Mouse (Mus musculus) kidney, postnatal 4 days (tissue): ENCODE measurements around the gene L2hgdh.
A peak's percentile ranks its signal among the peaks of the same experiment; 100 is the strongest.

Source experiments
- DNase-seq, 2 experiments: peaks; one replicate each; pipeline ENCODE4 v3.0.0; 2021; ENCODE audit warnings: mixed read lengths in 2 of 2

L2hgdh gene

GRCm38 (mm10) chr12:69724711-69725460, at the start of gene L2hgdh, which contains the start of gene Atp5s:
L2hgdh (minus strand) TSS chr12:69724873.
Atp5s (plus strand) TSS chr12:69724950.
- DNase-seq: peak; percentile 97 to 99

DNA sequence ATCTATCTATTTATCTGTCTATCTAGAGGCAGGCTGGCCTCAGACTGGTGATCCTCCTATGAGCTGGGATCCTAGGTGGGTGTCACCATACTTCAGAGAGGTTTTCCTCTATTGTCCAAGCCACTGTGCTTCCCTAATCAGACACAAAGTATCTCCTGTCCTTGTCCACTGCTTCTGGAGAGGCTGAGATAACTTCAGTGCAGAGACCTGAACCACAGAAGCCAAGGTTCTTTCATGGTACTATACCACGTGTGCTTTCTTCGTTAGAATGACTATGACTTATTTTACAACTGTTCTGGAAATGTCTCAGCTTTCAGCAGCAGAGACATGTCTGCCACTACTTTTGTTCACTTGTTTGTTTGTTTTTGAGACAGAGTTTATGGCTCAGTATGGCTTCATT, 44.2 kb upstream of the L2hgdh start:
- no peak for DNase-seq

DNA sequence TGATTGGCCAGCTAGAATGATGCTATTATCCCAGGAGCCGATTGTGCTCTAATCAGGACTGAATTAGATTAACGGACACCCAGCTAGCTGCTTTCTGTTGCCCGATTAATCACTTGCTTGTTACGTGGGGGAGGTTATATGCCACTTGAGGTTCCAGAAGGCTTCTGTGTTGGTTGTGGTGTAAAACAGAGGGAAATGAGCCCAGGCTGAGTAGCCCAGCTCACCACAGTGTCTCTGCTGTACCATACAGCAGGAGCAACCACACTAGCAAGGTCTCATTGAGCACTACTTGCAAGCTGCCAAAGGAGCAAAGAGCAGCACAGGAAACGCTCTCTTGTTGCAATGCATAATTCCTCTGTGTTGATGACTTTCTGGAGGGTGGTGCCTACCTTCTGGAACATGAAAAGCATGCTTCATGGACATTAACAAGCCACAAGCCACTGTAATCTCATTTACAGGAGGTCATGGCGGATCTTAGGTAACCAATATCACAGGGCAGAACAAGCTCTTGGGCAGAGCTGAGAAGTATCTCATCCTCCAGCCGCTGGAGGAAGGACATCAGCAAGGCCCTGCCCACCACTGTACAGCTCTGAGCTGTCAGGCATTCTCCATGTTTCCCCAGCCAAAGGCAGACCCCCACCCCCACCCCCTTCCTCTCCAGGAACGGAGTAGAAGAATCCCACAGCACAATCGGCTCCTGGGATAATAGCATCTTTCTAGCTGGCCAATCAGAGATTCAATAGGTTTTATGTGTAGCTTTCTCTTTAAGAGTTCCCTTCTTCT, 43.0 kb upstream of the L2hgdh start:
- no peak for DNase-seq

GRCm38 (mm10) chr12:69766185-69766904, 41.7 kb upstream of the L2hgdh start:
- DNase-seq: peak in 1 of 2 experiments; percentile 64

- no peak for DNase-seq
These were observed 40.9 kb upstream of the L2hgdh start for GRCm38 (mm10) chr12:69765543-69765942.

- DNase-seq: no peak
These were observed 36.9 kb upstream of the L2hgdh start for GRCm38 (mm10) chr12:69761603-69762002.

- no peak for DNase-seq
These were observed 36.2 kb upstream of the L2hgdh start for GRCm38 (mm10) chr12:69760743-69761406.

GRCm38 (mm10) chr12:69760014-69760413, 35.3 kb upstream of the L2hgdh start:
- no peak for DNase-seq

- DNase-seq: no peak
These were observed 34.7 kb upstream of the L2hgdh start for GRCm38 (mm10) chr12:69759267-69759885.

- DNase-seq: peak; percentile 58 to 67
These were observed 33.8 kb upstream of the L2hgdh start for GRCm38 (mm10) chr12:69758221-69759185.

DNA sequence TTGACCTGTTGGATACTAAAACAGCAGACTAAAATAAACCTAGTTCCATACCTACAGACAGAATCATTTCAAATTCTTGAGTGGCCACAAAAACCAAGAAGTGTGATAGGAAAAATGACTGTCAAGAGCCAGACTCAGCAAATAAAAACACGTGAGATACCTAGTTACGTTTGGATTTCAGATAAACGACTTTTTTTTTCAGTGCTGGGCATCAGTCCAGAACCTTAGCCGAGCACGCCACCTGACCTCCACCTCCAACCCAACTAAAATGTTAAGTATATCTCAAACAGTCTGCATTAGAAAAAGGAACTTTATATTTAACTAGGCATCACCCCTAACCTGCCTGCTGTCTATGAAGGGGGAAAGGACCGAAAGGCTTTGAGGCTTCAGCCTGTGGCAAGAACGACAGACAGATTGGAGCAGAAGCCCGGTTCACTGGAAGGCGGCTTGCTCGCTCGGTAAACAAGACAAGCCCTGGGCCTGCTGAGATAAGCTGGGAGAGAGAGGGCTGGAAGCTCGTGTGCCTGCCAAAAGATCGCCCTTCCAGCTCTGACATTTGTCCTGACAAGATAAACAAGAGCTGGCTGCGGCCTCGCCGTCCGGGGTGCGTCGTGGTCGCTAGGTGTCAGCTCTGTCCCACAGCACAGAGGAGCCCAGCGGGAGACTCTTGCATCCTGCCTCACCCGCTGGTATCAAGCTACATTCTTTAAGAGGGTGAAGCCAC, 32.9 kb upstream of the L2hgdh start:
- DNase-seq: peak; percentile 83 to 89

GRCm38 (mm10) chr12:69756015-69756414, 31.3 kb upstream of the L2hgdh start:
- DNase-seq: no peak

DNA sequence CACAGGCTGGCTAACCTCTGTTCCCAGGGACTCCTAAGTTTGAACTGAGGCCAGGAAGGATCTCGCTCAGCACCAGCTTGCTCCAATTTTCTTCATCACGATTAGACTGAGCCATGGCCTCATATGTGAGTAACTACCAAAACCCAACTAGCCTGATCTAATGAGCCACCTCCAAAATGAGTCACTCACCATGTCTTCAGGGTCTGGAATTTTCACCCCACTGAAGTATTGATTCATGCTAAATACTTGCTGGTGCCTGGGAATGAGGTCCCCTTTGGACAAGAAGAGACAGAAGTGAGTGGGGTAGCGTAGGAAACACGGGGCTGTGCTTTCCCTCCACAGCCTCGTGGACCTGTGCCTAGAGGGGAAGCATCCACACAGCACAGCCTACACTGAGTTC, 29.3 kb upstream of the L2hgdh start:
- DNase-seq: no peak

GRCm38 (mm10) chr12:69751864-69752341, 27.2 kb upstream of the L2hgdh start:
- peak; percentile 53 to 72 for DNase-seq

DNA sequence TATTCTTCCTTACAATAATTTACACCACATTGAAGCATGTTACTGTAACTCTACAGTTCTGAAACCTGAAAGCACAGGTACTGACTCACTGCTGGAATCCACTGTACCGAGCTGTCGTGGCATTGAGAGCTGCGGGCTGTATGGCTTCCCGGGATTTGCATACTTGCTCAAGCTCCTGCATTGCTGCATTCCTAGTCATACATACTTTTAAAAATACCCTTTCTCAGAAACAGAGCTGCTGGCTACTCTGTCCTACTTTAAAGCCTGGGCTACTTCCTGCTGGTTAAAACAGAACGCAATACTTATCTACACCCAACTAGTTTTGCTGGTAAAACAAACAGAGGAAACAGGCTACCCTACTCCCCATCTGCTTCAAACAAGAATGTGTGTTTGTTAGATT, 19.5 kb upstream of the L2hgdh start:
- no peak for DNase-seq

GRCm38 (mm10) chr12:69741965-69742364, 17.3 kb upstream of the L2hgdh start:
- no peak for DNase-seq

GRCm38 (mm10) chr12:69733923-69734322, 9.2 kb upstream of the L2hgdh start:
- no peak for DNase-seq

GRCm38 (mm10) chr12:69733518-69733917, 8.8 kb upstream of the L2hgdh start:
- no peak for DNase-seq

GRCm38 (mm10) chr12:69732221-69732620, 7.5 kb upstream of the L2hgdh start:
- DNase-seq: no peak

DNA sequence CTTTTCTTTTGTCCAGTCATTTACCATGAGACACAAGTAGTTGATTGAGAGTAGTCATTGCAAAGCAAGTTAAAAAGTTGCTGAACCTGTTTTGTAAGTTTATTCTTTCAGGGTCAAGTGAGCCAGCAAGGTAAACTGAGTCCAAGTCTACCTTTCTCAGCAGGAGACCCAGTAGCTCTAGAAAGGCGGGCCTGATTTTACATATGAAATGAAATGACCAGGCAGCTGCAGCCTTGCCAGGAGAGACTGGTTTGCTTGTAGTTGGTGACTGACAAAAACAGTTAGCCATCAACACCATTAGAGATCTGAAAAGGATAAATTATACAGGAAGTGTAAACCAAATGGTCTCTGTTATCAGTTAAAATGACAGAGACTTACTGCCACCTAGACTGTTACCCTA, 5.6 kb upstream of the L2hgdh start:
- no peak for DNase-seq
